In the genomic region with DNA sequence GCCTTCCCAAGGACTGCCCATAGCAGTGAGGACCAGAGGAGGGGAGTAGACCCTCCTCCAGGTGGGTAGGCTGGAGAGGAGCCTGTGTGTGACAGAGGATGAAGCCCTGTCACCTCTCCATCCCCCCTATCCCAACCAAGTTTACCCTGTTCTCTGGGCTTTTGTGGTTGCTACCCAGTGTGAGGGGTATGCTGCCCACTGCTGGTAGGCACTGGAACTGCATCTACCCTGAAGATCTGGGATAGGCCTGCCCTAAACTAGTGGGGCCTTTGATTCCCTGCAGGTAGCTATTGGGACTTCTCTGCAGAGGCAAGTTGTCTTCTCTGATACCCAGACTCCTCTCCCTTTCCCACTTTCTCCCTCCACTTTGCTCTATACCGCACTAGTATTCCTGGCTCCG, we compare ENCODE assay signal across 9 mouse cellular contexts. TPM values are rescaled to one million over a fixed set of nuclear protein-coding genes. Genes with fewer than 3 reads are reported as not detected.
DNase-seq lines count a peak whose midpoint lies in the region; ATAC-seq lines count a peak whose summit lies in the region.
"Had no signal": no experiment of that assay in that cellular context is flagged by ENCODE, and none has a peak within 500 bp of the region (broad histone marks: within the 10 kb centered on the region; RNA-seq: fewer than 3 reads in every experiment).

No protein-coding gene starts in this region.

- no peak overlapping the region for H3K27ac ChIP-seq in hindbrain, embryonic 11.5 days (ENCODE audit: low read depth, low read length)
- no peak overlapping the region for H3K27ac ChIP-seq in hindbrain, embryonic 16.5 days (ENCODE audit: low read depth, low read length)
- H3K27ac ChIP-seq: stomach, embryonic 15.5 days had no signal

- H3K4me3 ChIP-seq in hindbrain, embryonic 11.5 days (ENCODE audit: low read depth, low read length) = no peak overlapping the region
- no peak overlapping the region for H3K4me3 ChIP-seq in hindbrain, embryonic 16.5 days (ENCODE audit: low read length)
- H3K4me3 ChIP-seq: stomach, embryonic 15.5 days had no signal

- DNase-seq in hindbrain, embryonic 11.5 days (ENCODE audit: low spot score) = peak; percentile 85
- peak; percentile 60 for DNase-seq in WW6 (ENCODE audit: low read depth, low spot score)
- DNase-seq in embryo, embryonic 10.5 days (ENCODE audit: low spot score) = peak; percentile 85
- peak; percentile 84 to 91 for DNase-seq in heart, postnatal 10 days
- DNase-seq in left cerebral cortex, postnatal 36 days (ENCODE audit: low spot score in 2 of 2) = peak; percentile 40 to 64
- DNase-seq in natural killer cell, adult 2 months (ENCODE audit: low spot score in 2 of 2) = peak; percentile 50 to 61
- peak; percentile 70 for DNase-seq in thymus, postnatal 14 days

- no peak overlapping the region for H3K9ac ChIP-seq in hindbrain, embryonic 11.5 days (ENCODE audit: low read depth, low read length)
- no peak overlapping the region for H3K9ac ChIP-seq in hindbrain, embryonic 16.5 days (ENCODE audit: low read depth, low read length)
- H3K9ac ChIP-seq: stomach, embryonic 15.5 days had no signal

- H3K36me3 ChIP-seq in hindbrain, embryonic 11.5 days (ENCODE audit: control insufficient read depth, insufficient read depth, low read length) = no peaks in the 10 kb centered on the region
- H3K36me3 ChIP-seq in hindbrain, embryonic 16.5 days (ENCODE audit: control insufficient read depth, insufficient read depth, low read length) = no peaks in the 10 kb centered on the region
- H3K36me3 ChIP-seq: stomach, embryonic 15.5 days had no signal

- H3K4me1 ChIP-seq in hindbrain, embryonic 11.5 days (replicated peaks; ENCODE audit: control insufficient read depth, insufficient read depth, low read length) = 0 out of 2 replicates have a peak, but pooled peaks cover 3% of the 10 kb centered on the region
- H3K4me1 ChIP-seq in hindbrain, embryonic 16.5 days (ENCODE audit: control insufficient read depth, insufficient read depth, low read depth, low read length) = peaks cover 2% of the 10 kb centered on the region
- H3K4me1 ChIP-seq: stomach, embryonic 15.5 days had no signal

- 57% methylated on average over 2 of the region's 2 CpGs for WGBS in hindbrain, embryonic 11.5 days
- 59% methylated on average over 2 of the region's 2 CpGs for WGBS in hindbrain, embryonic 16.5 days

- no peak for ATAC-seq in hindbrain, embryonic 11.5 days (ENCODE audit: low FRiP score)
- ATAC-seq in hindbrain, embryonic 16.5 days = no peak

- no peak overlapping the region for H3K4me2 ChIP-seq in hindbrain, embryonic 11.5 days (replicated peaks; ENCODE audit: low read depth, low read length)
- no peak overlapping the region for H3K4me2 ChIP-seq in hindbrain, embryonic 16.5 days (ENCODE audit: low read length)
- H3K4me2 ChIP-seq: stomach, embryonic 15.5 days had no signal

- intact Hi-C loops in heart, postnatal 10 days (cut with DNase I) = loop anchor here (2.0 to 5.0 kb wide), 2 partner anchors 62 to 97 kb away; no protein-coding TSS in a partner anchor
- intact Hi-C loops in left cerebral cortex, postnatal 36 days (cut with DNase I) = loop anchor here (1.0 kb wide), 1 partner anchor 96 kb away; no protein-coding TSS in a partner anchor

- H3K9me3 ChIP-seq in hindbrain, embryonic 11.5 days (ENCODE audit: control insufficient read depth, low read length) = no peaks in the 10 kb centered on the region
- no peaks in the 10 kb centered on the region for H3K9me3 ChIP-seq in hindbrain, embryonic 16.5 days (ENCODE audit: control insufficient read depth, low read length)
- H3K9me3 ChIP-seq: stomach, embryonic 15.5 days had no signal

- H3K27me3 ChIP-seq in hindbrain, embryonic 11.5 days (ENCODE audit: control insufficient read depth, insufficient read depth, low read length) = no peaks in the 10 kb centered on the region
- H3K27me3 ChIP-seq in hindbrain, embryonic 16.5 days (replicated peaks; ENCODE audit: control insufficient read depth, insufficient read depth, low read length) = no peaks in the 10 kb centered on the region; the same call in 1 of the 2 replicates

RNA-seq across cellular contexts. Expression of a gene that starts 22.6 kb away (rescaled TPM):
- 1.6 and 1.9 TPM in 2 replicates for polyA plus RNA-seq in hindbrain, embryonic 11.5 days (2014; fragmentation: Nextera tagmentation; extraction: Ambion mirVana)
- 0.75 and 1.2 TPM in 2 replicates for polyA plus RNA-seq in hindbrain, embryonic 16.5 days (2015; fragmentation: Nextera tagmentation; extraction: Ambion mirVana)
- total RNA-seq in heart, postnatal 10 days (2021) = 10 to 100 TPM; 35.3 to 38.0 TPM
- 10 to 100 TPM; 33.9 to 35.3 TPM for total RNA-seq in left cerebral cortex, postnatal 36 days (2021)
